Mouse (Mus musculus) regulatory T cell (primary cell): ENCODE measurements around the gene Tns3.

Experiments used
- in situ Hi-C: fragments of 300-600 bp; cut with MboI, MseI; formaldehyde crosslinking; loops from one replicate; pipeline ENCODE4 v1.15.1; 2025; ENCODE audit warnings: high pct_unique_total_duplicates

Gene Tns3

DNA sequence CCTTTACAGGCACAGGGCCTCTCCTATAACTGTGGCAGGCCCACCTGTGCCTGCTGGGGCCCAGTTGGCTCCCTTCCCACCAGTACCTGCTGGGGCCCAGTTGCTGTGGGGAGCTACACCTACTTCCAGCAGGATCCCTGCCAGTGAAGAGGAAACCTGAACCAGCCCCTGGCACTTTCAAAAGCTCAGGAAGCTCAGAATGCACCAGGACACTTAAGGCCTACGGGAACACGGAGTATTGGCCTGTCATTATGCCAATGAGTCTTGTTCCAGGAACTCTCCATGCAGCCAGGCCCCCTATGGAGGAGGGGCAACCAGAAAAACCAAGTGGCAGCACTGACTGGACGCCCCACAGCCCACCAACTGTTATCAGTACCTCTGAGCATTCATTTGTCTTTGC, 181.6 kb downstream of the Tns3 start:
- in situ Hi-C loops: no loop called here

DNA sequence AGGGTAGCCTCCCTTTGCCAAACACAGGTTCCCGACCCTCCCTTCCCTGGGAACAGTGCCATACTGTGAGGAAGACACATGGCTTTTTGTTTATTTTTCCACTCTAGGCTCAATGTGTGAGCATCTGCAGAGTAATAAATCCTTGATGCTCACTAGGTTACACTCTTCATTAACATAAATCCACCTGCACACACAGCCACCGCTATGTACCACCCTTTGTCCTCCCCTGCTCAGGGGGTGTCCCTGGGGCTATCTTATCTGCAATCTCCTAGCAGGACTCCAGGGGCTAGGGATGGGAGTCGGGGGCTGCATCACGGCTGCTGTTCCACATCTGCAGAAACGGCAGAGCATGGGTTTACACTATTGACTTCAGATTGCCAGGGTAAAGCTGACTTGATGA, 182.4 kb downstream of the Tns3 start:
- in situ Hi-C loops: no loop called here

- in situ Hi-C loops: no loop called here
Measured at GRCm38 (mm10) chr11:8481529-8481928, 182.8 kb downstream of the Tns3 start.

DNA sequence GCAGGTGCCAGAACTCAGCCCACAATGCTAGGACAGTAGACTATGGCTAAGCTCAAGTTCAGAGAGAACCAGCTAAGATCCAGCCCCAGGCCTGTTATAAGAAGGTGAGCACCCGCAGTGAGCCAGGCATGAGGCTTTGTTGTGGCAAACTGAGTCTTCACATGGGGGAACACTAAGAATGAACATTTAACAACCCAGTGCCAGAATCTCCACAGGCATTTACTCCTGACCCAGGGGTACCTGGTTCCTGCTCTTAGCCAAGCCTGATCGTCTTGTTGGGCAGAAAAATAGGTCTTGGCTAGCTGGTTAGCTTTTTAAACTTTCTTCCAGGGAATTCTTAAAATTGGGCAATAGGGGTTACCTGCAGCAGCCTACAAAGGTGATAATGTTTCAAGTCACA, 184.5 kb downstream of the Tns3 start:
- in situ Hi-C loops: no loop called here

DNA sequence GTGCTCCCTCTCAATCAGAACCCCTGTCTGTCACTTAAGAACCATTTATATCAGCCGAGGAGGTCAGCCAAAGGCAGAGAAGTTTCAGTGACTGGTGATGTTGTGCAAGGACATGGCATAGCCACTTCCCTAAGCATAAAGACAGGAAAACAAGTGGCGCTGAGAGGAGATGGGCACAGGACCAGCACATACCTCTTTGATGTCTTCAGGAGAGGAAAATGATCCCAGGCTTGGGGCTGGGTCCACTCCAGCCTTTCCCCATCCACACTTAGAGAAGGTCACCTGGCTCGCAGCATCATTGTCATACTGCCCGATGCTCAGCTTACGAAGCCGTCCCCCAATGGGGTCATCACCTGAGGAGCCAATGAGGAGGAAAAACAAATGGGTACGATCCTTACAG, 185.0 kb downstream of the Tns3 start:
- in situ Hi-C loops: no loop called here

DNA sequence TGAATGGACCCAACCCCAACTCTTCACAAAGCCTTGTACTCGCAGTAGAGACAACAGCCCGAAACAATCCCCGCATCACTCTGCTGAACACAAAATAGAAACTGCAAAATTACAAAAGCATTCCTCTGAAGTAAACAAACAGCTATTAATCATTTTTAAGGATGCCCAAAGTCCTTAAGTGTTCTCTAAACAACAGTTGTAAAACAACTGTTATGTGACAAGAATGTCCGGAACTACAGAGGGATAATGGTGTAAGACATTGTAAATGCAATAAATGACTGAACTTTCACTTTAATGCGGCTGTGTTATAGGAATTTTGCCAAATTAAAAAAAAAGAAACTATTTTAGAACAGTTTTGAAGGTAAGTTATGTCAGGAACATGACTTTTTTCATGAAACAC, 190.7 kb downstream of the Tns3 start:
- in situ Hi-C loops: loop anchor here (25.0 kb wide), 1 partner anchor 1464 kb away; no protein-coding TSS in a partner anchor

DNA sequence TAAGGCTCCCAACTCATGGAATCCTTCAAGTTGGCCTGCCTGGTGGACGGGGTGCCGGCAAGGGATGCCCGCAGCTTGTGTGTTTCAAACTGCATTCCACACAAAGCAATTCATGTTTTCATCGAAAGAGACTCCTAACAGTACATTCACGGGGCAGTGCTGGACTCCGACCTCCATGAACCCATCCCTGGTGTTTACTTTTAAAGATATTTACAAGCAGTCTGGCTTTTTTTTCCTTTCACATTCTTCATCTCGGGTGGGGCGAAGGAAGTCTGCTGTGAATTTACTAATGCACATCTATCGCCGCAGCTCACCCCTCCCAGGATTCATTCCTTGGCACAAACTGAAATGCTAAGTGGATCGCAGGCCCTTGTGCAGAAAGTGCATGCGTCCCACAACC, 191.9 kb downstream of the Tns3 start:
- in situ Hi-C loops: loop anchor here (25.0 kb wide), 1 partner anchor 1465 kb away; no protein-coding TSS in a partner anchor

- in situ Hi-C loops: loop anchor here (25.0 kb wide), 1 partner anchor 1466 kb away; no protein-coding TSS in a partner anchor
Measured at GRCm38 (mm10) chr11:8471535-8471934, 192.8 kb downstream of the Tns3 start.

GRCm38 (mm10) chr11:8469537-8469936, 194.8 kb downstream of the Tns3 start:
- in situ Hi-C loops: loop anchor here (25.0 kb wide), 1 partner anchor 1468 kb away; no protein-coding TSS in a partner anchor

- in situ Hi-C loops: loop anchor here (25.0 kb wide), 1 partner anchor 1469 kb away; no protein-coding TSS in a partner anchor
Measured at GRCm38 (mm10) chr11:8468161-8469091, 195.9 kb downstream of the Tns3 start.

DNA sequence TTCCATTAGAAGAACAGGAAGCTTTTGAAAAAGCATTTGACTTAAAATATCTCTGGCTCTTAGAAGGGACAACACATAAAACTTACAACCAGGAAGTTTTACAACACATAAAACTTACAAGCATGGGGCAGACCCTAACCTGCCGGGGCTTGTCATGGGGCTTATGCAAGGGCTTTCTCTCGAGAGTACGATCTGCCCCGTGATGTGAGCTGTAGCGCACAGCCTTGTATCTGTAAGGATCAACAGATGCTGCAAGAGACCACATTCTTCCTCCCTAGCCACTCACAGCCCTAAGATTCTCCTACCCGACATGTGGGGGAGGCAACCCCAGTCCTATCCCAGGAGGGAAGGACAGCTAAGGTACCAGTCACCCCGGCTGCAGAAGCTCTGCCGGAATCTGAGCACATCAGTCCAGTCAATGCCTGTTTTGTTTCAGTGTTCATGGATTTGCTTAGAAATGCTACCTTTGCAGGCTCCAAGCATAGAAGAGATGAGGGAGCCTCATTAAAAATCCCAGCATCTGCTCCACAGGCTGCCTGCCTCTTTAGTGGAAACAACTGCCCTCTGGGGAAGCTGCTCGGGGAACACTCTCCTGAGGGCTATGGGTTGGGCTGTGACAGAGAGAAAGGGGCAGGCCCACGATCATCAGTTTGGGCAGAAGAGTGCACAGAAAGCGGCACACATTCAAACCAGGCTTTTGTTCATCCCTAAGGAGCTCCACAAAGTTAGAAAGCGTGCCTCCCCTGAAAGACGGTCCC, 196.8 kb downstream of the Tns3 start:
- in situ Hi-C loops: loop anchor here (25.0 kb wide), 1 partner anchor 1470 kb away; no protein-coding TSS in a partner anchor

DNA sequence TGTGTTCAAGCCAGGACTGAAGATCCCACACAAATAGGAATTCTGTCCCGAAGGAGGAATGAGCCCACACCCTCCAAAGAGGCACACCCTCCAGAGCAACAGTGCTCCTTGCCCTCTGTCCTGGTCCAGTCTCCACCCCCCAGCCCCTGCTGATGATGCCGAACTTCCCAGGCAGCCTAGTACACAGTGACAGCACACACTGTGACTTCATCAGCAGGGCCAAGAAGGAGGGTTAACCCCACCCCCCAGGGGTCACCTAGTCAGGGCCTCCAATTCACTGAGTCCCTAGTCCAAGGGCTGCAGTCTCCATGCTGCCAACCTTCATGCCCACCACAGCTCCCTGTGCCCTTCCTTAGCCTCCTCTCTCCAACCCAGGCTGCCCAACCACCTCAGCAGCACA, 200.5 kb downstream of the Tns3 start:
- in situ Hi-C loops: loop anchor here (25.0 kb wide), 1 partner anchor 1473 kb away; no protein-coding TSS in a partner anchor

- in situ Hi-C loops: loop anchor here (25.0 kb wide), 1 partner anchor 1474 kb away; no protein-coding TSS in a partner anchor
Measured at GRCm38 (mm10) chr11:8462827-8463405, 201.4 kb downstream of the Tns3 start.

GRCm38 (mm10) chr11:8460835-8461234, 203.5 kb downstream of the Tns3 start:
- in situ Hi-C loops: loop anchor here (25.0 kb wide), 1 partner anchor 1476 kb away; no protein-coding TSS in a partner anchor

DNA sequence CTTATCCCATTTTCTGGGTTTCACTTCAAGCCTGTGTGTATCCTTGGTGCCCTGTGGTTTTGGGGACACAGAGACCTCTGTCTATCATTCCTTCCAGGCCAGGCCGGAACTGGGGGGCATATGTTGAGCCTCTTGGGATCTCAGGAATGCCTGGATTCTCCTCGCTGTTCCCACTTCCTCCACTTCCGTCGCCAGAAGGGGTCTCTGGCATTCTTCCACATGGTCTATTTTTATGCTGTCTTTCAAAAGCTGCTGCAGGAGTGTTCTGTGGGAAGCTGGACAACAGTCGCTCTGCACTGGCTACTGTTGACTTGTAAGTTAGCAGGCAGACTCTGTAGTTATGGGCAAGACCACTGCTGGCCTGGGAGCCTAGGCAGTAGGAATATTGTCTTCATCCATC, 206.4 kb downstream of the Tns3 start:
- in situ Hi-C loops: loop anchor here (25.0 kb wide), 1 partner anchor 1479 kb away; no protein-coding TSS in a partner anchor

- in situ Hi-C loops: loop anchor here (25.0 kb wide), 1 partner anchor 1481 kb away; no protein-coding TSS in a partner anchor
Measured at GRCm38 (mm10) chr11:8456586-8457285, 207.6 kb downstream of the Tns3 start.

- in situ Hi-C loops: loop anchor here (25.0 kb wide), 1 partner anchor 1482 kb away; no protein-coding TSS in a partner anchor
Measured at GRCm38 (mm10) chr11:8455650-8456049, 208.7 kb downstream of the Tns3 start.

GRCm38 (mm10) chr11:8453252-8453651, 211.1 kb downstream of the Tns3 start:
- in situ Hi-C loops: loop anchor here (25.0 kb wide), 1 partner anchor 1484 kb away; no protein-coding TSS in a partner anchor

- in situ Hi-C loops: loop anchor here (25.0 kb wide), 1 partner anchor 1486 kb away; no protein-coding TSS in a partner anchor
Measured at GRCm38 (mm10) chr11:8451597-8452201, 212.6 kb downstream of the Tns3 start.

- in situ Hi-C loops: loop anchor here (25.0 kb wide), 1 partner anchor 1487 kb away; no protein-coding TSS in a partner anchor
Measured at GRCm38 (mm10) chr11:8450540-8450939, 213.8 kb downstream of the Tns3 start.
